Mouse (Mus musculus): ENCODE measurements around the gene Pcsk4.

DNA sequence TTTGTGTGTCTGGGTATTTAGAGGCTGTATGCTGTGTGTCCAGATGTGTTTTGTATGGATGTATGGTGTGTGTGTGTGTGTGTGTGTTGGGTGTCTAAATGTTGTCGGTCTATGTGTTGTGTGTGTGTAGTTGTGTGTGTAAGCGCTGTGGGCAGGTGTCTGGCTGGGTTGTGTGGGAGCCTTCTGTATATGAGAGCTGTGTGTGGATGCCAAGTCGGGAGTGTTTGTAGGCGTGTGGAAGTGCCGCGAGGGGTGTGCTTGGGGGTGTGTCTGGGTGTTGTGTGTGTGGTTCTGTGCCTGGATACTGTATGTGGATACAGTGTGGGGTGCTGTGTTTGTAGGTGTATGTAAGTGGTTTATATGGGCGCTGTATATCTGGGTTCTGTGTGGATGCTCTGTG, 28.0 kb upstream of the Pcsk4 start:
- TF ChIP-seq POLR2A (IDR thresholded peaks at IDR 0.05; ENCODE audit: low read depth, low read length) (no peak), RCOR1 (conservative IDR thresholded peaks at IDR 0.05; ENCODE audit: low read depth, low read length) (no peak), CTCF (conservative IDR thresholded peaks at IDR 0.05 in 1 of 2, IDR thresholded peaks at IDR 0.05 in 1 of 2; ENCODE audit: low read depth in 2 of 2, low read length in 2 of 2) (no peak), SMC3 (IDR thresholded peaks at IDR 0.05; ENCODE audit: low read depth, low read length) (no peak), NRF1 (IDR thresholded peaks at IDR 0.05; ENCODE audit: low read depth, low read length) (no peak), NELFE (IDR thresholded peaks at IDR 0.05; ENCODE audit: low read depth, low read length) (no peak), ZC3H11A (IDR thresholded peaks at IDR 0.05; ENCODE audit: low read depth, low read length) (no peak)
